Mouse (Mus musculus) lung, adult 18-20 months (tissue): ENCODE data around the gene Syt16.
A peak's percentile ranks its signal among the peaks of the same experiment; 100 is the strongest.

Source experiments
- DNase-seq, 2 experiments: peaks; one replicate each; pipeline ENCODE4 v3.0.0; 2022; ENCODE audit warnings: mixed read lengths in 2 of 2

The Syt16 gene

DNA sequence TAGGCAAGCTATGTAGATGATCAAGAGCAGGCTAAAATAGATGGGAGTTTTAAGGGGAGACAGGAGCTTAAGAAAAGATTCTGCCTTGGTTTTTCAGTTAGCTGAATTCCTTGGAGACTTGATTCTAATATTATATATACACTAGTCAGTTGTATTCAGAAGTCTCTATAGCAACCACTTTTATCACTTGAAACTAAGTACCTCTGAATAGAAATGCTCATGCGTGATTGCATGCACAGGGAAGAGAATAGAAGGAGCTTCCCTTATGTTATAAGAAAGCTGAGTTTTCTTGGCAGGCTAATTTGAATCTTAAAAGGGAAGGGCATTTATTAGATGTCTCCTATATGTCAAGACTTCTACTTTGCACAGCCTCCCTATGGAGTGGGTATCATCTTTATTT, 235.4 kb downstream of the Syt16 start:
- DNase-seq, result no peak

DNA sequence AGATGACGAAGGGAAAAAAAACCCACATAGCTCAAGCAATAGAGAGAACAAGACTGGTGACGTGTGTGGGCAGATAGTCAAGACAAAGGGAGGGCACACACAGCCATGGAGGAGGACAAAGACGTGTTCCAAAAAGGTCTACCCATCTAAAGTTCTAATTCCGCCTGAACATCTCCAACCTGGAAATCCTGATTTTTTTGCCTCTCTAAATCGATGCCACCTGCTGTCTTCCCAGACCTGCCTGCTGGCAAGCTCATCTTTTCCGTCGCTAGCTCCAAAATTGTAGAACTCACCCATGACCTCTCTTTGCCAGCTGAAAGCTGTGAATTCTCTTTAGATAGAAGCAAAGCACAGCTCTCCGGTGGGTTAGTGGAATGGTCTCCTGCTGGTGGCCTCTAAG, 238.7 kb downstream of the Syt16 start:
- DNase-seq, result no peak

DNA sequence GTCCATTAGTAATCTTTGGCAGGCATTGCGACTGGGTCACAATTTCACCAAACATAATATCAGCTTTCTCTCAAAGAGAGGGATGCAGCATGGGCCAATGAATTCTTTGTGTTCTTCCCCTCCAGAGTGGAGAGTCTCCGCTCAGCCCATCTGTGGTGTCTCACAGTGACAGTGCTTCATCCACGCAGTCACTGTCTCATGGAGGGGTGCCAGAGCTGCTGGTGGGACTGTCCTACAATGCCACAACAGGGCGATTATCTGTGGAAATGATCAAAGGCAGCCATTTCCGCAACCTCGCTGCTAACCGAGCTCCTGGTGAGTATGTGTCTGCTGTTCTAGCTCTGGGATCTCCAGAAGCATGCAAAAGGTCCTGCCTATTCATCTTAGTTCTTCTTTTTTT, 240.6 kb downstream of the Syt16 start:
- DNase-seq, result no peak

DNA sequence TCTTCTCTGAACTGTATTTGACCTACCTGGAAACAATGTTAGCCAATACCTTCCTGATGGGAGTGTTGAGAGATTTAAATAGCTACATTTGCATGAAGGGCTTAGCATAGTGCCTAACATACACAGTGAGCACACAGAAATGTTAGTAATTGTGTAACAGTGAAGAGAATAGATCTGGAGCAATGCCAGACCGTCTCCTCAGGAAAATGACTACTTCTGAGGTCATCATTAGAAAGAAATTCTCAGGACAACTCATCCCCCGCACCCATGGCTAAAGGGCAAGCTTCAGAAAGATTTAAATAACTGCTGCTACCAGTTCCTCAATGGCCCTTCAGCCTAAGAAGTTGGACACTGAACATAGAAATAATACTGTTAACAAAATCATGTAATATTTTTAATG, 241.3 kb downstream of the Syt16 start:
- DNase-seq, result no peak

DNA sequence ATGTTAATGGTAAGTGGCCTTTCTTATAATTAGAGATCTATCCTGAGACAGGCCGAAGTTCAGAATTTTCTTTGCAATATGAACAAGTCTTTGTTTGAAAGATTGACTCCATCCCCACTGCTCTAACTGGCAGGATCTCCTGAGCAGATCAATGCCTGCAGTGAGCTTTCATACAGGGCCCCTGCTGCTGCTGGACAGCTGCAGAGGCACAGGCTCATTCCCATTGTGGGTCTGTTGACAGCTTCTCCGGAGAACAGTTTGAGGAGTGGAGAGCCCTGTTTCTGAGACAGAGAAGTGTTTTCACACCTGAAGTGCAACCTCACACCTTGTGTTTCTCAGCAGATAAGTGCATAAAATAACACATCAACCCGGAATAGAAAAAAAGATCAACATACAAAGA, 267.4 kb downstream of the Syt16 start:
- no peak for DNase-seq

DNA sequence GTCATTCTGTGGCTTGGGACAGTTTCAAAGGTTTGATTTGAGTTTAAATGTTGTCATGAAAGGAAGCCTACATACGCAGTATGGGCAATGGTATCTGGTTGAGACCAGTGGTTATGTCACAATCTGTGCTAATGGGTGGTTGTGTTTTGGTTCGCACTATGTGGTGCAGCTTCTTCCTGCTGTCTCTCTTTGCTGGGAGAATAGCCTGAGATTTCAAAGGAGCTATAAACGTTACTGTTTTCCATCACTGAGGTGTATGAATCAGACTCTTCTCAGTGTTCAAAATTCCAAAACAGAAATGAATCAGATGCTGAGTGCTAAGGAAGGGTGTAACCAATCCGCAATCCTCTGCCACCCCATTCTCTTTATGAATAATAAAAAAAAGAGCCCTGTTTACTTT, 269.6 kb downstream of the Syt16 start:
- no peak for DNase-seq

DNA sequence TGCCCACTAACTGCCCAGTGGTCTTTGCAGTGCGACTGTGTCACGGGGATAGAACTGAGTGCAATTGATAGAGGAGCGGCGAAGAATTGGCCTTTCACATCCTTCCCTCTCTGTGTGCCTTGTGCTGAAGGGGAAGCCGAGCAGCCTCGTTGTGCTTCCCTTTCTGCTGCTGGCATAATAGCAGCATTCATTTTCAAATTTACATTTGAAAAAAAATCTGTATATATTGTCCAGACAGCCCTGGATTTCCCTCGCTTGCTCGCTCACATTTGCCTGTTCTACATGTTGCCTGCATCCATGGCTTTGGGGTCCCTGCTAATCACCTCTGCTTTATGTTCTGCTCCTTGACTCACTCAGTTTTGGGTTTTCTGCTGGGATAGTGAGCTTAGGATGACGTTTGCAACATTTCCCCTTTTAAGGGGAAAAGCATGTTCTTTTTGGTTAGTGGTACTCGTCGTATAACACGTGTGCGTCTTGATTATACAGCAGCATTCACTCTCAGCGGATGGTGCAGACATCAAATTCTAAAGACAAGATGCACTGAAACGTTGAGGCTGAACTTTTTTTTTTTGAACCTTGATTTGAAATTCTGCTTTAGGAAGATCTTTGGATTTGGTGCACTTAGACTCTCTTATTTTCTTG, 271.3 kb downstream of the Syt16 start:
- no peak for DNase-seq

DNA sequence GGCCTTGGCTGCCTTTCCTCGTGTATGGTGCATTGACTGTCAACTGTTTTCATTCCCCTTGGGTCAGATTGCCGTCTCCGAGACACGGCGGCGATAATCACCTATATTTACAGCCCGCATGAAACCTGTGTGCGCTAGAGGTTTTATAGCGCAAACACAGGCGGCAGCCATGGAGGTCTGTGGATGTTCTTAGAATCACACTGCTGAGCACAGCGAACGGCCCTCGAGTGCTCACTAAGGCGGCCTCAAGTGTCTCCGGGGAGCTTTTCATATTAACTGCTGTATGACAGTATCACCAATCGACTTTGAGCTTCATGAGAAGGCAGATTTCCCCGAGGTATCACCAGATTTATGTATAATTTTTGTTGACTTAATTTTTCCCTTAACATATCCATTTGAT, 275.1 kb downstream of the Syt16 start:
- DNase-seq, result no peak

DNA sequence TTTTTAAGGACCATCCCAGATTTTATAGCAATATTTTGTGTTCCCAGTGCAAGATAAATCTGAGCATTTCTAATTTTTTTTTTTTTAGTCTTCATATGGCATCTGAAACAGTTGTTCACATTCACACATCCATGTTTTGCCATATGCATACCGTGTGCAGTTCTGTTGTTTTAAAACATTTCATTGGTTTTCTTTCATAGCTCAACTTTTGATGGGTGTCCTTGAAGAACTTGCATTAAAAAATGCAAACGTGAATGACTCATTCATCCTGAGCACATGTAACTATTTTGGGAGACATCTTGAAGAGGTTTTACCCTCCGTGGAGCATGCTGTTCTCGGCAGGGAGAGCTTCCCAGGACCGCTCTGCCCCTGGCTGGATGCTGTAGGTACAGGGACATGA, 279.8 kb downstream of the Syt16 start:
- no peak for DNase-seq

DNA sequence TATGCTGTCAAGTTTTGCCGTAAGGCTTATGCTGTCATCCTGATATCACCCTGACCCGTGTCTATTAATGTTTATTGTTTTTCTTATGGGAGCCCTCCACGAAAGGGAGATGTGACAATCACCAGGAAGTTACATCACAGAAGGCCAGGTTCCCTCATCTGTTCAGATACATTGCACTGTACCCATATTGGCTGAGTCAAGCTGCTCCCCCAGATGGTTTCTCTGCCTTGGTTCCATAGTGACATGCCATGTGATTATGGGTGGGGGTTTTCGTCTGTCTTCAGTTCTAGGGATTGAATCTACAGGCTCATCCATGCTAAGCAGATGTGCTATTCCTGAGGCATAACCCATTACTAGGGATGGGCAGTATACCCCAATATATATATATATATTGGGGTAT, 283.9 kb downstream of the Syt16 start:
- no peak for DNase-seq

DNA sequence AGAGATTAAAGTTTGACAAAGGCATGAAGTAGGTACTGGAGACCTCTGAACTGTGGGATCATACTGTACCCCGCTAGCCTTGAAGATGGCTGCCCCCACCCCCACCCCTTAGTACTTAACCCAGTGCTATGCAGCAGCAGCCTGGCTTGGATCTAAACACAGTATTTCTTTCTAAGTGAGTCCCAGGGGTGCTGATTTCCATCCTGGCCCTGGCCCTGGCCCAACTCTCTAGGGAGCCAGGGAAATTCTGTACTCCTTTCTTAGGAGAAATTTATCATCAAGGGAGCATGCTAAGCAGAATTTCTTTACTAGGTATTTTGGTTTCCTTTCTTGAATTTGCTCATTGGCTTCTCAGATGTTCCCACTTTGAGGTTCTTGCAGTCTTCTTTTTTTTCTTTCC, 285.4 kb downstream of the Syt16 start:
- DNase-seq, result no peak

DNA sequence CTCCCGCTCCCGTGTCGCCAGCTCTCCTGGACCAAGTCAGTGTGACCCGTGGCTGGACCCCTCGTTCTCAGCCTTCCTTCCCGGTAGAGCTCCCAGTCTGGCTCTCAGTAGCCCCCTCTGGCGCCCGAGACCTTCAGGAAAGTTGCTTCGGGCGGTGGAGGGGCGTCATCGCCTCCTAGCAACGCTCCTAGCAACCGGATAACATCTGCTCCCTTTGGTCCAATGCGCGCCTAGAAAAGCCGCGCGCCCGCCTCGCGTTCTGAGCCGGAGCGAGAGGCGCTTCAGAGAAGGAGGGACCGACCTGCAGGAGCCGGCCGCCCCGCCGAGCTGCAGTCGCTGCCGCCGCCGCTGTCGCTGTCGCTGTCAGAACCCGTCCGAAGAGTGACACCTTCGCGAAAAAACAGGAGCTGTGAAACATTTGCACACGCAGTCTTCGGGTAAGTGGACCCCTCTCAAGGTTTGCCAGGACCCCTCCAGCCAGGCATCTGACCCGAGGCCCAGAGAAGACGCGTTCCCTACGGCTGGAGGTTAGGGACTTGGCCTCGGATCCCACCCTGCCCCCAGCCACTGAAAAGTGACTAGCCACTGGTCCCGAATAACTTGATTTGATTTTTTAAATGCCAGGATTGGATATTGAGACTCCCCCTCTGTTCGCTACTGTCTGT, 286.7 kb downstream of the Syt16 start:
- peak; percentile 5 to 17 for DNase-seq

DNA sequence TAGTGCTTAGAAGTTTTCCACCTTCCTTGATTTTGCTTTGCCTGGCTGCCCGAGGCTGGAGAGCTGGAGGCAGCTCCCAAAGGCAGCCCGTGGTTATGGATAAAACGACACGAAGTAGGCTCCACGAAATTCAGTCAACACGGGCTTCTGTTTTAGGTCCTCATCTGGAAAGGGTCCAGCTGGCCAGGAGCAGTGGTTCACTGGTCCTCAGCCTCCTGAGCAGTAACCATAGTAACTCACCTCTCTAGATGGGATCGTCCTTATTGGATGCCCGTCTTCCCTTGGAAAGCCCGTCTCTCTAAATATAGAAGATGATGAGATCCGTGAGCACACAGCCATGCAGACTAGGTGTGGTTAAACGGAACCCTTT, 287.2 kb downstream of the Syt16 start:
- no peak for DNase-seq

DNA sequence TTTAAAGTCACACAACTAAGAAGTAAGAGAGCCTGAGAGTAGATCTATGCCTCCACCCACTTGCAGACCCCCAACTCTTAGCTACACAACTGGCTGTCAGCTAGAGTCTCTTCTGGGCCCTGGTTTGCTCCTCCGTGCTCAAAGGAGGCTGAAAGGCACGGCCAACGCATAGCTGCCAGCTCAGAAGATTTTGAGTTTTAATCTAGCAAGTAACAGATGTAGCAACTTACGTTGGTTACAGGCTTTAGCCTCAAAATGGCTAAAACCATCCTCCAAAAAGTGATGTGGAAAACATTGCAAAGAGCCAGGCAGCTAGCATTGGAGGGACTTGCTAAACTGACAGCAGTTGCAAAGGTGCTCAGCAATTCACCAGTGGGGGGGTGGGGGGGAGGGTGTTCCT, 293.5 kb downstream of the Syt16 start:
- DNase-seq, result no peak

DNA sequence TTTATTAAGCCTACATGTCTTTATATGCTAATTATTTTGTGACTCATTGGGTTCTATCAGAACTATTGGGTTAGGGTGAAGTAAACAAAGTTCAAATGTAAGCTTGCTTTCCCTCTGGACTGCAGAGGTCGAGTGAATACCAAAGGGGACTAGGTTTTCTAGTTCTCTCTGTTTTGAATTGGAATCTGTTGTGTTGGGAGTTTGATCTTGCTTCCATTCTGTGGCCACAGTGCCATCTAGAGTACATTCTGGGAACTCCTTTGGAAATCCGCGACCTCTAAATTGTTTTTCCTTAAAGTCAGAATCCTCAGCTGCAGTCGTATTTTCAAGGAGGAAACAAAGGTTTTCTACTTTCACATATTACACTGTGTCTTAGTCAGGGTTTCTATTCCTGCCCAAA, 296.2 kb downstream of the Syt16 start:
- peak in 1 of 2 experiments; percentile 3 for DNase-seq

DNA sequence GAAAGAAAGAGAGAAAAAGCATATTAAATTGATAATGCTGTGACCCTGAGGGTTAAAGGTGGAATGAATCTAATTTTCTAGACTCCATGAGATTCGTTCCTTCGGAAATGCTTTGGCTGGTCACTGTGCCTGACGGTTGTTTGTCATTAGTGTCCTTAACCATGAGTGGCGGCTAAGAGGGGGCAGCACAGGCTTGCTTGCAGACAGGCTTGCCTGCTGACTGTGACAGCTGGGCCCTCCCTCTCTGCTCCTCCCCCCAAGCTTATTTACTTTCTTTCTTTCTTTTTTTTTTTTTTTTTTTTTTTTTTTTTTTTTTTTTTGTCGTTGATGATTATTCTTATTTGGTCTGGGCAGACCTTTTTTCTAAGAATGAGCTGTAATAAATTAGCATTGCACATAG, 298.9 kb downstream of the Syt16 start:
- DNase-seq, result no peak

DNA sequence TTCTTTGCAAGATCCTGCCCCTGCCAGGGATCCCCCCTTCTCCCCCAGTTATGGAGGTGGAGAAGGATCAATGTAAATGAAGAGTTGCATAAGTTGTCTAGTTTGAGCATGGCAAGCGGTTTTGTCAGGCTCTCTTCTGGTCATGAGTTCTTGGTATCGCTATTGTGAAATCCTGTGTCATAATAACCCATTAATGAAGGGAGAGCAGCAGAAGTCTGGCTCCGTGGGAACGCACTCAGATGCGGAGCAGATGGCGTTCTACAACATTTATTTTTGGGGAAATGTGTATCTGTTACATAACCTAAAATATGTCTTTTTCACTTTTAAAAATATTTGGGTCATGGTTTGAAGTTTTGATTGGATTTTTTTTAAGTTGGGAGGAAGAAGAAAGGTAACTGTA, 304.1 kb downstream of the Syt16 start:
- peak in 1 of 2 experiments; percentile 6 for DNase-seq

DNA sequence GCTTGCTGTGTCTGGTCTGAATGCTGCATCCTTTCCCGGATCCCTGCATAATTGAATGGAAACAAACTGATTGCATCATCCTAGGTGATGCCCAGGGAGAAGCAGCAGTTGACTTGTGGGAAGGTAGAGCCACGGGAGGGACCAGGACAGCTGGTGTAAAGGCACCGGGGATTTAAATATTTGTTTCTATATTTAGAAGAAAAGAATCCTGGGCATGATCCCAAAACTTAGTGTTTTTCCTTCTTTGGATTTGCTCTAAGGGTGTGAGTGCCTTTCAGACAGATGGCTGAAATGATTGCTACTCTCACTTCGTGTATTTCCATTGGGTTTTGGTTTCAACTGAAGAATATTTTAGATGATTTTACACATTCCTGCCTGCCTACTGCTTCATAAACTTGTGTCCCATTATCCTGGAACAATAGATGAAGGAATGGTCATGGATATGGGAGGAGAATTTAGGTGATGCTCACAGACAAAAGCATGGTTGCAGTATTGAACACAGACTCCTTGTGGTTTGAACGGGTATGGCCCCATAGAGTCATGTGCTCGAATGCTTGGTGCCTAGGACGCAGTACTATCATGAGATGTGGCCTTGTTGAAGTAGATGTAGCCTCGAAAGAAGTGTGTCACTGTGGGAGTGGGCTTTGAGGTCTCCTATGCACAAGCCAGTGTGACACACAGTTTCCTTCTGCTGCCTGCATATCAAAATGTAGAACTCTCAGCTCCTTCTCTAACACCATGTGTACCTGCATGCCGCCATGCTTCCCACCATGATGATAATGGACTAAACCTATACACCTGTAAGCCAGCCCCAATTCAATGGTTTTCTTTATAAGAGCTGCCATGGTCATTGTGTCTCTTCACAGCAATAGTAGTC, 306.2 kb downstream of the Syt16 start:
- no peak for DNase-seq

DNA sequence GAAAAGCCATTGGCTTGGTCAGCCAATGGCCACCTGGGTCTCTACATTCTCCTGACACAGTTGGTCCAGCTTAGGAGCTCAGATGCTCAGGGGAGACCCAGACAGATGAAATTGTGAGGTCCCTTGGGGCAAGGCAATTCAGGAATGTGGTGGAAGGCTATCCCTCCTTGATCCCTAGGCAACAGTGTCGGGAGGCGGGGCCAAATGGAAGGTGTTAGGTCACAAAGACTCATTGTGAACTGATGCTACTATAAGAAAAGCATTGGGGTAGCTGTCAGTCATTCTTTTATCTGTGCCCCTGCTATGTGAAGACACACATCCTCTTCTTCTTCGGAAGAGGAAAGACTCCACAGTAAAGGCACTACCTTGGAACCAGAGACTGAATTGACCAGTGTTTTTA, 315.1 kb downstream of the Syt16 start:
- DNase-seq, result no peak

DNA sequence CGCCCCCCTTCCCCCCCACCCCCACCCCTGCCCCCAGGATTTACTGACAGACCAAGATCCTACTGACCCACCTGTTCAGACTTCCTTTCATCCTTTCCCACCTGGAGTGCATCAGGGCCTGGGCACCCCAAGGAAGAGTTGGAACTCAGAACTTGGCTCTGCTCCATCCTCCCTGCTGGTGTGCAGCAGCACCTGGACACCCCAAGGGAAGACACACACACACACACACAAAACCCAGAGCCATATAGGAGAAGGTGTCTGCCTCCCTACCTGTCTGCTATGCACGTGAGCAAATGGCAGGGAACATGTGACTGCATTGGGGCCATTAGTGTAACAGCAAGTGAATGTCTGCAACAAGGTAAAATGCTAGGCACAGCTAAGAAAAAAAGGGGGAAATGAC, 317.8 kb downstream of the Syt16 start:
- DNase-seq, result no peak

DNA sequence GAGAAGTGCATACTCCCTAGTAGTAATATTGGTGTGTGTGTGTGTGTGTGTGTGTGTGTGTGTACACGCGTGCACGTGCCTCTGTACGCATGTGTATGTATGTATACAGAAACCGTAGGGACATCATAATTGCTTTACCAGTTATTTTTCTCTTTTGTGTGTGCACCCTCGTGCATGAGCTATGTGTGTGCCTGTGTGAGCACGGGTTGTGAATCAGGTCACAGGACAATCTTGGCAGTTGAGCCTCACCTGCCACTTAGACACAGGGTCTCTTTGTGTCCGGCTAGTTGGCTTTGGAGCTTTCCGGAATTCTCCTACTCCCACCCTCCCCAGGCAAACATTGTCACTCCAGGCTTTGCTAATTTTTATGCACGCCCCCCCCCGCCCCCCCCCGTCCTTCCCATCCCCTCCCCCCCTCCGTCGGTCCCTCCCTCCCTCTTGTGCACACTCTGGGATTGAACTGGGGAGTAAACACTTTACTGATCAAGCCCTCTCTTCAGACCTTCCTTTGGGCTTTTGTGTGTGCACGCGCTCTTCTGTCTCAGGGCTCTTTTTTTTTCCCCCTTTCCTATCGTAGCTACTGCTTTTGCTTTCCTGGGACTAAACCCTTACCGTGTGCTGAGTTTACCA, 319.0 kb downstream of the Syt16 start, which contains the start of gene Gm11042:
Gene Gm11042 (minus strand): TSS at position 51 of the 630 bp plus-strand sequence.
- peak in 1 of 2 experiments; percentile 4 for DNase-seq

DNA sequence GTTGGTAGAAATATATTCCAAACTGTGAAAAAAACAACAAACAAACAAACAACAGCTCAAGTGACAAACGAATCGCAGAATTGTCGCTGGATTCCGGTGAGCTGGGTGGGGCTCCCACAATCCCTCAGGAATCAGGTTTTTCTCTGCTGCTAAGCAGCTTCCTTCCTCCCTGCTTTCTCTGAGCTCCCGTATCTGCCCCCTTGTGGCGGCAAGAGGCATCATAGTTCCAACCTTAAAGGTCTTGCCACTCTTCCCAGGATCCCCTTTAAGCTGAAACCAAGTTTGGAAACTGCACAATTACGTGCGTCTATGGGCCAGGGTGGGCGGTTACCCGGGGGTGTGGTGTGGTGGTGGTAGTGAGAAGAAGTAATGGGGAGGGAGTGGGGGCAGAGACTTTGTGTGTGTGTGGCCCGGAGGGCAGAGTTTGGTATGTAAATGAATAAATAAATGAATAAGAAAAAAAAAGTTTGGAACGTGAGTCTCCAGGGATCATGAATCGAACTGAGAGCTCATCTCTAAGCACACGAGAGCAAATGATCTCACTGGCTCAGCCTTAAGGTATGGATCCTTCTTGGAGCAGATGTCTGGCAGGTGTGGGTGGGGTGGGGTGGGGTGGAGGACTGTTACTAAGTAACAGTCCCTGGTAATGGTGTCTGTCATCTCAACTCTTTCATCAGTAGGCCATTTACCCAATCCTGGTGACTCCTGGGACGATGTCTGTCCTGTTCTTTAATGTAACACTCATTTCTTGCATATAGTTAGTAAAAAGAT, 319.7 kb downstream of the Syt16 start:
- DNase-seq, result peak; percentile 68 to 72

DNA sequence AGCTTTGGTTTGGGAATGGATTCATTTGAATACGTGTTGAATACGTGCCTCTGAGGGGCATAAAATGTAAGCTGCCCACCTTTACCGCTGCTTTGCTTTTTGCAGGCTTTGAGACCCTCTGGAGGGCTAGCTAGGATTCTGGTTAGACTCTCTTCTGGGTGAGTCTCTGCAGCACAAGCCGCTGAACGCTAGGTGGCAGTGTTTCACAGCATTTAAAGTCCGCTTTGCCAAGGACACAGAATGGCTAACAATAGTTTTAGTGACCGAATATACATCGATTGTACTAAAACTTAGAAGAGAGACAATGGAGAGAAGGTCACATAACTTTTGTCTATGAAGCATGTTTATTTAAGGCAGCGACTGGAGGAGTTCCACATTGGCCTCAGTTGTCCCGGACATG, 322.9 kb downstream of the Syt16 start:
- DNase-seq, result peak; percentile 22 to 42
